Mouse (Mus musculus) spleen, postnatal 10 days (tissue): Measurements from ENCODE around the gene Hspa5.
"Not testable (repeated sequence)": the region's sequence is repeated elsewhere in the genome, so short reads cannot be mapped to it uniquely, and the experiment has no call there.

Source experiments
- DNase-seq, 2 experiments: peaks; one replicate each; pipeline ENCODE4 v3.0.0; 2021 to 2022; ENCODE audit warnings: low spot score in 2 of 2

Hspa5 gene

GRCm38 (mm10) chr2:34805364-34805950 is 33.7 kb downstream of the Hspa5 start:
- no peak for DNase-seq

- DNase-seq = no peak
Observed at GRCm38 (mm10) chr2:34808057-34808456, 36.3 kb downstream of the Hspa5 start.

- no peak for DNase-seq
Observed at GRCm38 (mm10) chr2:34809568-34809967, 37.8 kb downstream of the Hspa5 start.

- DNase-seq = no peak
Observed at GRCm38 (mm10) chr2:34810775-34811174, 39.0 kb downstream of the Hspa5 start.

- DNase-seq = no peak
Observed at GRCm38 (mm10) chr2:34812706-34813105, 40.9 kb downstream of the Hspa5 start.

GRCm38 (mm10) chr2:34815893-34816292 is 44.1 kb downstream of the Hspa5 start:
- not testable (repeated sequence) for DNase-seq

GRCm38 (mm10) chr2:34818492-34818891 is 46.7 kb downstream of the Hspa5 start:
- DNase-seq = no peak

GRCm38 (mm10) chr2:34825827-34826459 is 54.2 kb downstream of the Hspa5 start, which contains the start of gene Fbxw2:
TSS of gene Fbxw2 (minus strand) at chr2:34826311.
- DNase-seq = peak; percentile 87 to 94

- DNase-seq = peak in 1 of 2 experiments; percentile 37
Observed at GRCm38 (mm10) chr2:34826460-34827231, 54.9 kb downstream of the Hspa5 start.
